Mouse (Mus musculus): ENCODE results near the gene Agap2.
"Not testable (repeated sequence)": the region's sequence is repeated elsewhere in the genome, so short reads cannot be mapped to it uniquely, and the experiment has no call there.

Gene Agap2

DNA sequence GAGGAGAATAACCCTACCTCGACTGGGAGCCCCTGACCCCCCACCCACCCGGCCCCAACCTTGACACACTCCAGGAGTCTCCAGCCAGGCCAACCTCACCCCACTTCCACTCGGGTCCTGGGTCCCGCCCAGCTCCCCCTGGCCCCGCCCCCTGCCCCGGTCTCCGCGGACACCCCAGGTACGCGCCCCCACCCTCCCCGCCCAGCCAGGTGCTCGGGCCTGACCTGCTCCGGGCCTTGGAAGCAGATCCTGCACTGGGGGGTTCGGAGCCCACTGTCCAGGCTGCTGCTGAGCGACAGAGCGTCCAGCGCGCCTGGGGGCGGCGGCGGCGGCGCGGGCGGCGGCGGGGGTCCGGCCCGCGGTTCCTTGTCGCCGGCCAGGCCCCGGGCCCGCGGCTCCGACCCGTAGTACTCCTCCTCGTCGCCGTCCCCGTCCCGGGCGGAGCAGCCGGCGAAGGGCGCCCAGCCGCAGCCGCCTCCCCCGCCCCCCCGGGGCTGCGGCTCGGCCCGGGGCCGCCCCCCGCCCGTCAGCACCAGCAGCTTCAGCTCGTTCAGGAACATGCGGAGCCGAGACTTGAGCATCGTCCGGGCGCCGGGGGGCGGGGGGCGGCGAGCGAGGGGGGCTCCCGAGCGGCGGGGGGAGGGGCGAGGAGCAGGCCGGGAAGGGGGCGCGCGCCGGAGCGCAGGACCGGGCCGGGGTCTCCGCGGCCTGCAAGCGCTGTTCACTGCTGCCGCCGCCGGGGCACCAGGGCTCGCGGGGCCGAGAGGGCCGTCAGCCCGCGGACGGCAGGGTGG is 15.7 kb upstream of the Agap2 start:
- DNase-seq (ENCODE audit: low spot score) = no peak

DNA sequence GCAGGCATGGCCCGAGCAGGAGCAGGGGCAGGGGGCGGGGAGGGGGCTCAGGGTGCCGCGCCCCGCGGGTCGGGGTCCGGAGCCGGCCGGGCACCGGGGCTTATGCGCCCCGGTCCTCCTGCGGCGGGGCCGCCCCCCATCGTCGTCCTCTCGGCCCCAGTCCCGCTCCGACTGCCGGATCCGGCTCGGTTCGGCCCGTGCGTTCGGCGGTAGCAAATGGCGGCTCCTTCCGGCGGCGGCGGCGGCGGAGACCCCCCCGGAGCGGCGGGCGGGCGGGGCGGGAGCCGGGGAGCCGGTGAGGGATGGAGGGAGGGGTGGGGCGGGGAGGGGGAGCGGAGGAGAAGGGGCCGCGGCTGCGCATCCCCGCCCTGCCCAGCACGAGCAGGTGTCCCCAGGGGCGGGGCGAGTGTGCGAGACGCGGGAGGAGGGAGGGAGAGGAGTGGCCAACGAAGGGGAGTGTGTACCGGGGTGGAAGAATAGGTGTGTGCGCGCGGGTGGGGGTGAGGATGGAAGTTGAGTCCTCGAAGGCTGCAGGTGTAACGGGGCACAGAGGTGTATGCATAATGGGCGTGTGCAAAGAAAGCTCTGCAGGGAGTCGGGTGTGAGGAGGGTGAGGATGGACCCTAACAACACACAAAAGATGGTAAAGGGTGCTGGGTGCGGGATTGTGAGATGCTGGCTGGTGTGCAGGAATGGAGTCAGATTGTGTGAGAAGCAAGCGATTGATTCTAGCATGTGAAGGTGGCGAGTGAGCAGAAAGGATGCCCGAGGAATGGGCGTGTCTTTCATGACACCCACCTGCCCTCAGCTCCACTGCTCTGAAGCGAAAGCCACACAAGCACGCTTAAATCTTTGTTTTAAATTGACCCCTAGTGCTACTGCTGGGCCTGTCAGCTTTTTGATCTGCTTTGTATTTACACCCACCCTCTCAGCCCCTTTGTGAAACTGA is 14.8 kb upstream of the Agap2 start, which contains the start of gene March9:
TSS of gene March9 (minus strand) at position 217 of the 949 bp plus-strand sequence.
- DNase-seq (ENCODE audit: low spot score) = no peak

DNA sequence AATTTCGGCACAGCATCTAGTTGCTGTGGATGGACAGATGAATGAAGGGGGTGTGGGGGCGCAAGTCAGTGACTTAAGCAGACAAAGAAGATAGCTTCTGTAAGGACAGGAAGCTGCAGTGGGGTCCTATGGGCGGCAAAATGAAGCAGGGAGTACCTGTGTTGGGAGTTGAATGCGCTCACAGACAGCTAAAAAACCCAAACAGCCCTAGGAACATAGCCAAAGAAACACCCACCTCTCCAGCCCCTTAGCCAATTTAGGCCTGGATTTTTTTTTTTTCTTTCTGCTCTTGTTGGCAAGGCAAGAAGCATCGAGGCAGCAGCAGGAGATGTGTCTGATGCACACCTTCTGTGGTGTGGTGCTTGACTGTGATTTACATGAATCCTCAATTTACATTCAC is 14.0 kb upstream of the Agap2 start:
- DNase-seq (ENCODE audit: low spot score) = no peak

DNA sequence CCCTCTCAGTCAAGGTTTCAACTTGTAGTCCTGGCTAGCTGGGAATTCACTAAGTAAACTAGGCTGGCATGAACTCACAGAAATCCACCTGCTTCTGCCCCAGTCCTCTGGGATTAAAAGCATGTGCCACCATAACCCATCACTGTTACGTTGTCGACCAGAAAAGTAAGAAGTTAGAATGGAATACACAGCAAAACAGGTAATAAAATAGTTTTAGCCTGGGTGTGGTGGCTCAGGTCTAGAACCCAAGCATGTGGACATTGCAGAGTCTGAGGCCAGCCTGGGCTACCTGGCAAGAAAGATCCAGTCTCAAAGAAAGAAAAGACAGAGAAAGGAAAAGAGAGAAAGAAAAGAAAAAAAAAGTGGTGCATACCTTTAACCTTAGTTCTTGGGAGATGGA is 13.6 kb upstream of the Agap2 start:
- DNase-seq (ENCODE audit: low spot score) = no peak

DNA sequence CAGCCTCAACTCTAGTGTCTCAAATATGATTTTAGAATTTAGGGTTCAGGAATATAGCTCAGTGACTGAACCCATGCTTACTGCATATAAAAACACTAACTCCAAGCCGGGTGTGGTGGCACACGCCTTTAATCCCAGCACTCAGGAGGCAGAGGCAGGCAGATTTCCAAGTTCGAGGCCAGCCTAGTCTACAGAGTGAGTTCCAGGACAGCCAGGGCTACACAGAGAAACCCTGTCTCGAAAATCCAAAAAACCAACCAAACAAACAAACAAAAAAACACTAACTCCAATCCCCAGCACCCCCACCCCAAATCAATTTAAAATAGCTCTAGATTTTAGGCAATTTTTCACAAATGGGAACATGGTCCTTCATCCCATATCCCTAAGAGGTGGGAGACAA is 13.0 kb upstream of the Agap2 start:
- not testable (repeated sequence) for DNase-seq (ENCODE audit: low spot score)

DNA sequence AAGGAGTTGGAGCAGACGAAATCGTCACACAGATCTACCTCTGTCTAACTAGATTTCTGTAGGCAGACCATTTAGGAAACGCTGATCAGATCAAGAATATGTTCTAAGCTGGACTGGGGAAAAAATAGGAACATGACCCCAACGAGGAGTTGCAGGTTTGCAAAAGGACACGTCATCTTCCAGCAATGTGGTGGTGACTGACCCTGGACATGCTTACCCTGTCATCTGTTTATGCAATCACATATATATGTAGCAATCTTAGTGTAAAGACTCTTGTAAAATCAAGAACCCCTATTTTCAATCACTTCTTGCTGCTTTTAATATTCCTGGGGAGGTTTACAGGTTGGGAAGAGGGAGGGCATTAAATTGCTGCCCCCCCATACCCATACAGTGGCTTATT is 12.6 kb upstream of the Agap2 start:
- DNase-seq (ENCODE audit: low spot score) = no peak

DNA sequence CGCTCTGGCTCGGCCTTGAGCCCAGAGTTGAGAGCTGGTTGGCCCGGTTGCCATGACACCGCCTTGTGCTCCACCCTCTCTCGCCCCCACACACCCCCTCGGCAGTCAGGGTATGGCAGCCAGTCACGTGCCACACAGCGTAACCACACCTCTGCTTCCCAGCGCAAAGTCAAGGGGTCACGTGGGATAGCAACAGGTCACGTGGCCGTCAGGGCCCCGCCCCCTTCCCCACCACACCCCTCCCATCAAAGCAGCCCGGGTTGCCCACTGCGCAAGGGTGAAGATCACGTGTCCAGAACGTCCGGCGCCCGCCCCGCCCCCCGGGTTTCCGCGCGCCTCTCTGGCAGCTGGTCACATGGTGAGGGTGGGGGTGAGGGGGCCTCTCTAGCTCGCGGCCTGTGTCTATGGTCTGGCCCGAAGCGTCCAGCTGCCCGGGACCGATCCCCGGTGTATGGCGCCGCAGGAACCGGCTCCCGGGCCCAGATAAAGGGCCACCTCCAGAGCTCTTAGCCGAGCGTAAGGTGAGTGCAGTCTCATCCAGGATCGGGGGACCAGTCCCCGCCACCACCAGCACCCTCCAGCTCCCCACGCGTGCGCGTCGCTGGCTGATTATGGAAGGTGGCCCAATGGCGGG is 11.7 kb upstream of the Agap2 start, which contains the start of gene Cdk4:
TSS of gene Cdk4 (plus strand) at position 296 of the 634 bp plus-strand sequence.
- DNase-seq (ENCODE audit: low spot score) = peak; percentile 95

DNA sequence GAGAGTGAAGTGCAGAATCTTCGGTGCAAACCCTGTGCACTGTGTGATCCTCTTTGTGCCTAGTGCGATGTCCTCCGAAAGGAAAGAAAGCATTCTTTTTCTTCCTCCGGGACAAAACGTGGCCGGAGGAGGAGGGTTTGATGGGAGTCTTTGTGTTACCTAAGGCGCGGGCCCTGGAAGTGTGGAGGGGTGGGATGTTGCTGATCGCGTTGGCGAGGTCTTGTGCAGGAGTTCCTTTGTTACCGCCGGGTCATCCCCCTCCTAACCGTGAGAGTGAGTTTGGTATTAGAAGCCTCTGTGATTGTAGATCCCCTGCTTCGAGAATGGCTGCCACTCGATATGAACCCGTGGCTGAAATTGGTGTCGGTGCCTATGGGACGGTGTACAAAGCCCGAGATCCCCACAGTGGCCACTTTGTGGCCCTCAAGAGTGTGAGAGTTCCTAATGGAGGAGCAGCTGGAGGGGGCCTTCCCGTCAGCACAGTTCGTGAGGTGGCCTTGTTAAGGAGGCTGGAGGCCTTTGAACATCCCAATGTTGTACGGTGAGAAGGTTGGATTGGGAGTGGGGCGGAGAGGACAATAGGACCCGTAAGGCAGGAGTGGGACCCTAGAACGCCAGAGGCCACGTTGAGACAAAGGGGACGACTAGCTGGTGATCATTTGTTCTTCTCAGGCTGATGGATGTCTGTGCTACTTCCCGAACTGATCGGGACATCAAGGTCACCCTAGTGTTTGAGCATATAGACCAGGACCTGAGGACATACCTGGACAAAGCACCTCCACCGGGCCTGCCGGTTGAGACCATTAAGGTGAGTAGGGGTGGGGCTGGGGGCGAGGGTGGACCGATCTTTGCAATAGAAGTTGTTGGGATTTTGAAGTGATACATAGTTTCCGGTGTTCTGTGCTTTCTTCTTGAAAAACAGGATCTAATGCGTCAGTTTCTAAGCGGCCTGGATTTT is 10.9 kb upstream of the Agap2 start:
- no peak for DNase-seq (ENCODE audit: low spot score)

DNA sequence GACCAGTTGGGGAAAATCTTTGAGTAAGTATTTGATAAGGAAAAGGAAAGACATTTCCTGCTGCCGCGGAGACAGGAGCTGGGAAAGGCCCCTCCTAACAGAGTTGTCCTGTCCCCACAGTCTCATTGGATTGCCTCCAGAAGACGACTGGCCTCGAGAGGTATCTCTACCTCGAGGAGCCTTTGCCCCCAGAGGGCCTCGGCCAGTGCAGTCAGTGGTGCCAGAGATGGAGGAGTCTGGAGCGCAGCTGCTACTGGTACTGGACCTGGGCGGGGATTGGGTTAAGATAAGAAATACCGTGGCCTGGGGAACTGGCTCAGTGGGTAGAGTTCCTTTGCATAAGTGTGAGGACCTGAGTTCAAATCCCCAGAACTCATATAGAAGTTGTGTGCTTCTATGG is 9.1 kb upstream of the Agap2 start:
- no peak for DNase-seq (ENCODE audit: low spot score)

DNA sequence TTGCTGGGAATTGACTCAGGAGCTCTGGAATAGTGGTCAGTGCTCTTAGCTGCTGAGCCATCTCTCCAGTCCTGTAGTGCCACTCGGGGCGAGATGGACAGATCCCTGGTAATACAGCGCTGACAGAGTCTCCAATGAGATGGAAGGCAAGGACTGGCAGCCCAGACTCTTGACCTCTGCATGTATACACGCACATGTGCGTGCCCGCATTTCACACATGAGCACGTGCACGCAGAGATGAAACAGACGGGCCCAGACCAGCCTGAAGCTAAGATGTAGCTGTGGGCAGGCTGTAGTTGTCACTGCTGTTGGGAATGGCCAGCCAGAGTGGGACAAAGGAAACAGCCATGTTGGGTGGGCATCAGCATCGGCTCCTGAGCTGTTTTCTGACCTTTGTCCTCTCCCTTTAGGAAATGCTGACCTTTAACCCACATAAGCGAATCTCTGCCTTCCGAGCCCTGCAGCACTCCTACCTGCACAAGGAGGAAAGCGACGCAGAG is 8.5 kb upstream of the Agap2 start:
- no peak for DNase-seq (ENCODE audit: low spot score)

DNA sequence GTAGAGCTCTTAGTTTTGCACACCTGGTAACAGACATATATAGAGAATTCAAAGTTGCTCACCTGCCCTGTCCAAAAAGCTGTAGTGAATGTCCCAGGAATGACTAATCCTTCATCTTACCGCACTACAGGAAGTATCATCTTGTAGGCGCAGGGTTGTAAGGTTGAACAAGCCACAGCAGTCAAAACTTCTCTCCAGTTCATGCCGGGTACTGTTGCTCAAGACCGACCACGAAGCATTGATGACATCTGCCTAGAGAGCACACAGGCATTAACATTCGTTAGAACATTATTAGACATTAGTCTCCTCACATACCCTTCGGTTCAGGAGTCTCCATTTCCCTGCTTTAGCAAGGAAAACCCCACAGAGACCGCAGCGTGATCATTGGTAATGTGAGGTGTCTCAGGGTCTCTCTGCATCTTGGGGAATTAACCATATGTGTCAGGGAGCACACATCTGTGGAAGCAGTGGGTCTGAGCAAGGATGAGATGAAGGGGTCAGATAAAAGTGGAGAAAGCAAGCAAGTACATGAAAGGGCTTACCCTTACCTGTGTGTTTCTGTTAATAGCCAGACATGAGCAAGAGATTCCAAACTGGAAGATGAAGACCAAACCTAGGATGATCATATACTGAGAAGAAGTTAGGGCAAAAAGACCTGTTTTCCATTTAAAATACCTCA is 6.6 kb upstream of the Agap2 start:
- no peak for DNase-seq (ENCODE audit: low spot score)

DNA sequence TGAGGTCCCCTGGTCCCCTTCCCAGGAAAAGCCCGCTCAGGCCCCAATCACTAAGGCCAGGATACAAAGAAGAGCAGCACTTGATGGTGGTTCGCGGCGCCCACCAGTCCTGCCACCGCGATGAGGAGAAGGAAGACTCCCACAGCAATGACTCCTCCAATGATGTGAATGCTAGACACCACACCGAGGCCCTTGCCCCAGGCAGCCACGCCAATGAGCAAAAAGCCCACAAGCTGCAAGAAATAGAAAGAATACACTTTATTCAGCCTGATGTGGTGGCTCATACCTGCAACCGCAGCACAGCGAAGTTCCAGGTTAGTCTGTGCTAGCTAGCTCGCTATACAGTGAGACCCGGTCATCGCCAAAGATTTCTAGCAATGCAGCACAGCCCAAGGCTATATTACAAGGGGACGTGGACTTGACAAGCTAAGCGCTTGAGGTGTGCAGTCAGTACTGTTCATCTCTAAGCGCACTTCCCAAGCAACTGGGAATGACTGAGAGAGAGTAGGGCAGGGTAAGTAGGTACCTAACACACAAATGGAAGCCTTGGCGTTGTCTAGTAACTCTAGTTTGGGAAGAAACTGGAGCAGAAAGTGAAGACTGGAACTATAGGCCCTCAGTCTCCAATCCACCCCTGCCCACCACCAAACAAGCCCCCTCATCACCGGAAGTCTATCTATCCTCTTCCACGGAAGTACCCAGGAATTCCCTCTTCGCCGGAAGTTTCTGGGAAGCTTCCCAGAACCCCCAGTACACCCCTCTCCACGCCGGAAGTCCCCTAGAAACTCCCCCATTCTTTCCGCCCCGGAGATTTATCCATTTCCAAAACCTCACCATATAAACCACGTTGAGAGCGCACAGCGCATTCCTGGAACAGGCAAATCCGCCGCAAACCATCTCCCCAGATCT is 5.5 kb upstream of the Agap2 start:
- no peak for DNase-seq (ENCODE audit: low spot score)

DNA sequence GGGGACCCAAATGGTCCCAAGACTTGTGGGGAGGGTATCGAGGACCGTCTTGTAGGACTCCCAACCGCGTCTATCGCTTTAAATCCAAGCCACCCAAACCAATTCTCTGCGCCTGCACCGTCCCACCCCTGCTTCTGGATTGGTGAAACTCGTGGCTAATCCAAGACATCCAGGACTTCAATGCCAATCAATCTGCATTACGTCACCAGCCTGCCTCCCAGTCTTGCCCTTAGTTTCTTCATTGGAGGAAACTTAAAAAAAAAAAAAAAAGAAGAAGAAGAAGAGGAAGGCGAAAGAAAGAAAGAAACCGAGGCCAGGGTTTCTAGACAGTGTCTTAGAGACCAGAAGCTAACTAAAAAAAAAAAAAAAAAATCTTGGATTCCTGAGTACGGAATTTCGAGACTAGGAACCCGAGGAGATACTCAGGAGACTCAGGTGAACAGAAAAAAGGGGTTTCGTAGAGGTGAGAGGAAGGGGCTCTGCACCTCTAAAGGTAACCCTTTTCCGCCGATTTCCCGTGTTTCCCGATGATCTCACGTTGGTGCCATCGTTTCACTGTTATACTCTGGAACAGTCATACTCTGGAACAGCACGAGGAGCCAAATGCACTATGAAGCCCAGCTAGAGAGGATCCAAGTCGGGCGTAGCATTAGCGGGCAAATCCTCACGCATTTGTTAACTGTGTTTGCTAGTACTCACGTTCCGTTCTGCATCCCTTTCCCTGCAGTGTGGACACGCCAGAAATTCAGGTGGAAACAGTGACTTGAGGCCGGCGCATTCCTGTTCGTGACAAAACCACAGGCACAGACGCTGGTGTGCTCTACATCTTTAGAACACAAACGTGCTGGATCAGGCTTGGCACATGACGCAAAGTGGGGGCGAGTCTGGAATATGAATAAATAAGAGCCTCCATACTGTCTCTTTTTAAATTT is 4.6 kb upstream of the Agap2 start, which contains the start of gene Tspan31:
TSS of gene Tspan31 (minus strand) at position 75 of the 932 bp plus-strand sequence.
- DNase-seq (ENCODE audit: low spot score) = peak; percentile 74

DNA sequence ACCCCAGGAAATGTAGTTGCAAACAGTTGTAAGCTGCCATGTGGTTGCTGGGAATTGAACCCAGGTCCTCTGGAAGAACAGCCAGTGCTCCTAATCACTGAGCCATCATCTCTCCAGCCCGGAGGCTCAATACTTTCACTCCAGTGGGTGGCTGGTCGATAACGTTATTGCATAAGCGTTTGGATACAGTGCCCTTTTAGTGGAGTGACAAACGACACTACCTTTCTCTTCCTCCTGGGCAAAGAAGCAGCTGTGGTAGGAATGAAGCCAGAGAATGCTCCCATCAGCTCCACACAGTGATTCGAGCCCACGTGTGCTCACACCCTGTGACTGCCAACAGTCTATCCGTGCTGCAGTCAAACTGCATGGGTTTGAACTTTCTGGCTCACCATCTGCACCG is 3.9 kb upstream of the Agap2 start:
- DNase-seq (ENCODE audit: low spot score) = no peak

DNA sequence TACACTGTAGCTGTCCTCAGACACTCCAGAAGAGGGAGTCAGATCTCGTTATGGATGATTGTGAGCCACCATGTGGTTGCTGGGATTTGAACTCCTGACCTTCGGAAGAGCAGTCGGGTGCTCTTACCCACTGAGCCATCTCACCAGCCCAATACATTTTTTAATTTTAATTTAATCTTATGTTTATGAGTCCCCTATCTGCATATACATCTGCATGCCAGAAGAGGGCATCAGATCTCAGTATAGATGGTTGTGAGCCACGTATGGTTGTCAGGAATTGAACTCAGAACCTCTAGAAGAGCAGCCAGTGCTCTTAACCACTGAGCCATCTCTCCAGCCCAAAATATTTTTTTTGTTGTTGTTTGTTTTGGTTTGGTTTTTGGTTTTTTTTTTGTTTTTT is 2.8 kb upstream of the Agap2 start:
- not testable (repeated sequence) for DNase-seq (ENCODE audit: low spot score)

DNA sequence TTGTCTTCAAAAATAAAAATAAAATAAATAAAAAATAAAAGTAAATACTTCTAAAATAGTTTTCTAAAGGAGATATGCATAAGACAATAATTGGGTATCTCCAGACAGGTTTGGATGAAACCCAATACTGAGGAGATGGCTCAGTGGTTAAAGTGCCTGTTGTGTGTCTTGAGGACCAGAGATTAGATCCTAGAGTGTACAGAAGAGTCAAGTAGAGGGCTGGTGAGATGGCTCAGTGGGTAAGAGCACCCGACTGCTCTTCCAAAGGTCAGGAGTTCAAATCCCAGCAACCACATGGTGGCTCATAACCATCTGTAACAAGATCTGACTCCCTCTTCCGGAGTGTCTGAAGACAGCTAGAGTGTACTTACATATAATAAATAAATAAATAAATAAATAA is 2.1 kb upstream of the Agap2 start:
- not testable (repeated sequence) for DNase-seq (ENCODE audit: low spot score)

DNA sequence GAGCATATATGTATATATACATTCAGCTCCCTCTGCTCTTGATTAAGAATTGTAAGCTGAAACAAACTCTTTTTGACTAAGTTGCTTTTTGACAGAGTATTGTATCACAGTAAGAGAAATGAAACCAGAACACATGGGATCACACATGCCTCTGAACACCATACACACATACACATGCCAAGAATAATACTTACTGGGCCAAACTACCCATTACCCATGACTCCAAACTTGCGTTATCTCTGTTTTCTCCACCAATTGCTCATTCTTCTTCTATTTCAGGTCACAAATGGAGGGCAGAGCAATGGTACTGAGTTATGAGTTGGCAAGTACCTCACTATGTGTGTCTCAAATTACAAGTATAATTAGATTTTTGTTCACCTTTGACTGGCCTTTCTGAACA is 1.1 kb upstream of the Agap2 start:
- DNase-seq (ENCODE audit: low spot score) = no peak

DNA sequence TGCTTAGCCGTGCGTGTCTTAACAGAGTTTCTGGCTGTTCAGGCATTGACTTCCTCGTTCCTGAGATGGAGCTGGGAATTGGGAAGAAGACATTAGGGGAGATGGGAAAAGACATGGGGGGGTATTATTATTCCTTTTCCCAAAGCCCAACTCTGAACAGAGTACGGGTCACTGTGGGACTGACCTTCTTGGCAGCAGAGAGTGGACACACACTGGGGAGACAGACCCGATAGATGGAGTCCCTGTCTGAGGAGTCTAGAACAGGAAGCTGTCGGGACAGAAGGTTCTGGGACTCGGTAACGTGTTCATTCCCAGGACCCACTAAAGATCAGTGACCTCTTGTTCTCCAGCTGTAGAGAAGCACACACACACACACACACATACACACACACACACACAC is 567 bp downstream of the Agap2 start:
- no peak for DNase-seq (ENCODE audit: low spot score)
